Mouse (Mus musculus) hindbrain, embryonic 12.5 days (tissue): Measurements from ENCODE around the gene Eed. TPM values are rescaled to one million over a fixed set of nuclear protein-coding genes. Genes with fewer than 3 reads are reported as not detected.
"Not testable (repeated sequence)": the region's sequence is repeated elsewhere in the genome, so short reads cannot be mapped to it uniquely, and the experiment has no call there.

Source experiments
- ATAC-seq: fragments of 200-750 bp; cut with Nextera tagmentation; 2 replicates; pipeline ENCODE4 v1.8.0; 2017; ENCODE audit warnings: moderate TSS enrichment; ENCODE audit not compliant: low FRiP score
- H3K27ac ChIP-seq: fragments of 300-500 bp; sonication (generic); 2 replicates; pipeline ENCODE4 v1.5.1; 2016; ENCODE audit warnings: mild to moderate bottlenecking
- H3K27me3 ChIP-seq: fragments of 300-500 bp; sonication (generic); 2 replicates; pipeline ENCODE4 v1.6.1; 2016; ENCODE audit warnings: mild to moderate bottlenecking
- H3K36me3 ChIP-seq: fragments of 300-500 bp; sonication (generic); 2 replicates; pipeline ENCODE4 v1.6.1; 2016; ENCODE audit warnings: mild to moderate bottlenecking
- H3K4me1 ChIP-seq: fragments of 300-500 bp; sonication (generic); 2 replicates; pipeline ENCODE4 v1.6.1; 2016
- H3K4me2 ChIP-seq: fragments of 300-500 bp; sonication (generic); replicated peaks from 2 replicates; pipeline ENCODE4 v1.6.1; 2016; ENCODE audit warnings: mild to moderate bottlenecking
- H3K4me3 ChIP-seq: fragments of 300-500 bp; sonication (generic); 2 replicates; pipeline ENCODE4 v1.5.1; 2016; ENCODE audit warnings: mild to moderate bottlenecking
- H3K9ac ChIP-seq: fragments of 300-500 bp; sonication (generic); 2 replicates; pipeline ENCODE4 v1.6.1; 2016; ENCODE audit warnings: mild to moderate bottlenecking, moderate library complexity
- H3K9me3 ChIP-seq: fragments of 300-500 bp; sonication (generic); replicated peaks from 2 replicates; pipeline ENCODE4 v1.6.1; 2016; ENCODE audit warnings: mild to moderate bottlenecking
- WGBS: fragments of 180-500 bp; shearing (Covaris S2); methylation state at CpG from one replicate; pipeline ENCODE4 v1.1.7; 2016; 5-methylcytosine and 5-hydroxymethylcytosine counted together
- polyA plus RNA-seq: library from polyadenylated mRNA; unstranded; fragments of >200 nt; fragmentation: Nextera tagmentation; extraction: Ambion mirVana; gene quantifications from 2 replicates; pipeline ENCODE4 v1.2.1, GENCODE M21; 2016

The Eed gene
- polyA plus RNA-seq, 1 experiment from 2014 or later, result 69.7 TPM

- Histone ChIP-seq H3K4me1 (no peaks in the 10 kb centered on the region), H3K27me3 (no peaks in the 10 kb centered on the region), H3K4me2 (no peak overlapping the region), H3K36me3 (no peaks in the 10 kb centered on the region), H3K27ac (no peak overlapping the region), H3K9ac (no peak overlapping the region), H3K4me3 (no peak overlapping the region), H3K9me3 (no peaks in the 10 kb centered on the region)
- 91% methylated on average over 3 of the region's 3 CpGs for WGBS
- ATAC-seq, result no peak
Observed at GRCm38 (mm10) chr7:90004781-90005180, 24.0 kb upstream of the Eed start.

DNA sequence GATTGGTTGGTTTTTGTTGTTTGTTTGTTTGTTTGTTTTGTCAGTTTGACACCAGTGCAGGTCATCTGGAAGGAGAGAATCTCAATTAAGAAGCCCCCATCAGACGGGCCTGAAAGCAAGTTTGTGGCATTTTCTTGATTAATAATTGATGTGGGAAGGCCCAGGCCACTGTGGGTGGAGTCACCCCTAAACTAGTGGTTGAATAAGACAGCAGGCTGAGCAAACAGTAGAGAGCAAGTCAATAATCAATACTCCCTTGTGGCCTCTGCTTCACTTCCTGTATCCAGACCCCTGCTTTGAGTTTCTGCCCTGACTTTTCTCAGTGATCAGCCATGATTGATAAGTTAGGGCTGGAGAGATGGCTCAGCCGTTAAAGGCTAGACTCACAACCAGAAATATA lies 21.6 kb upstream of the Eed start:
- no peaks in the 10 kb centered on the region for H3K4me1 ChIP-seq

GRCm38 (mm10) chr7:89999491-89999890 lies 18.7 kb upstream of the Eed start:
- no peak overlapping the region for H3K4me2 ChIP-seq
- no peaks in the 10 kb centered on the region for H3K4me1 ChIP-seq
- H3K27me3 ChIP-seq, result no peaks in the 10 kb centered on the region
- H3K9ac ChIP-seq, result no peak overlapping the region
- H3K4me3 ChIP-seq, result no peak overlapping the region
- ATAC-seq, result no peak
- no peaks in the 10 kb centered on the region for H3K9me3 ChIP-seq
- no peak overlapping the region for H3K27ac ChIP-seq
- no peaks in the 10 kb centered on the region for H3K36me3 ChIP-seq
- WGBS, result 91% methylated on average over 5 of the region's 5 CpGs

More for the DNA sequence above, 21.6 kb upstream of the Eed start:
- Histone ChIP-seq H3K4me2 (no peak overlapping the region), H3K9me3 (no peaks in the 10 kb centered on the region), H3K27me3 (no peaks in the 10 kb centered on the region), H3K9ac (no peak overlapping the region), H3K36me3 (no peaks in the 10 kb centered on the region), H3K27ac (no peak overlapping the region), H3K4me3 (no peak overlapping the region)
- WGBS, result 72% methylated on average over 2 of the region's 2 CpGs
- no peak for ATAC-seq

GRCm38 (mm10) chr7:89998624-89999006 lies 17.8 kb upstream of the Eed start:
- WGBS, result 79% methylated on average over 2 of the region's 2 CpGs
- Histone ChIP-seq H3K4me3 (no peak overlapping the region), H3K9me3 (no peaks in the 10 kb centered on the region), H3K27me3 (no peaks in the 10 kb centered on the region), H3K4me1 (no peaks in the 10 kb centered on the region), H3K27ac (no peak overlapping the region), H3K9ac (no peak overlapping the region), H3K36me3 (no peaks in the 10 kb centered on the region), H3K4me2 (no peak overlapping the region)
- ATAC-seq, result no peak

- Histone ChIP-seq H3K4me2 (peak overlapping the region; percentile 32; the same call in 1 of the 2 replicates), H3K27ac (no peak overlapping the region)
- peak; percentile 63 for ATAC-seq
Observed at GRCm38 (mm10) chr7:89998006-89998623, 17.3 kb upstream of the Eed start.

GRCm38 (mm10) chr7:89997526-89997925 lies 16.7 kb upstream of the Eed start:
- WGBS, result 26% methylated on average over 5 of the region's 5 CpGs
- ATAC-seq, result not testable (repeated sequence)

More at GRCm38 (mm10) chr7:89998006-89998623, 17.3 kb upstream of the Eed start:
- Histone ChIP-seq H3K4me1 (no peaks in the 10 kb centered on the region), H3K9me3 (no peaks in the 10 kb centered on the region), H3K9ac (no peak overlapping the region), H3K36me3 (no peaks in the 10 kb centered on the region), H3K27me3 (no peaks in the 10 kb centered on the region), H3K4me3 (no peak overlapping the region)
- 16% methylated on average over 10 of the region's 10 CpGs for WGBS

GRCm38 (mm10) chr7:89993091-89993490 lies 12.3 kb upstream of the Eed start:
- 92% methylated on average over 1 of the region's 1 CpGs for WGBS
- H3K27ac ChIP-seq, result no peak overlapping the region

More at GRCm38 (mm10) chr7:89997526-89997925, 16.7 kb upstream of the Eed start:
- H3K9ac ChIP-seq, H3K9me3 ChIP-seq, H3K36me3 ChIP-seq, H3K27ac ChIP-seq, H3K4me3 ChIP-seq, H3K4me2 ChIP-seq, H3K4me1 ChIP-seq, H3K27me3 ChIP-seq: not testable (repeated sequence)

GRCm38 (mm10) chr7:89984421-89984820 lies 3.6 kb upstream of the Eed start:
- Histone ChIP-seq H3K4me3 (no peak overlapping the region), H3K4me2 (no peak overlapping the region)
- ATAC-seq, result no peak

More at GRCm38 (mm10) chr7:89993091-89993490, 12.3 kb upstream of the Eed start:
- Histone ChIP-seq H3K4me2 (no peak overlapping the region), H3K36me3 (no peaks in the 10 kb centered on the region), H3K4me3 (no peak overlapping the region), H3K9me3 (no peaks in the 10 kb centered on the region), H3K9ac (no peak overlapping the region), H3K4me1 (no peaks in the 10 kb centered on the region), H3K27me3 (no peaks in the 10 kb centered on the region)
- no peak for ATAC-seq

DNA sequence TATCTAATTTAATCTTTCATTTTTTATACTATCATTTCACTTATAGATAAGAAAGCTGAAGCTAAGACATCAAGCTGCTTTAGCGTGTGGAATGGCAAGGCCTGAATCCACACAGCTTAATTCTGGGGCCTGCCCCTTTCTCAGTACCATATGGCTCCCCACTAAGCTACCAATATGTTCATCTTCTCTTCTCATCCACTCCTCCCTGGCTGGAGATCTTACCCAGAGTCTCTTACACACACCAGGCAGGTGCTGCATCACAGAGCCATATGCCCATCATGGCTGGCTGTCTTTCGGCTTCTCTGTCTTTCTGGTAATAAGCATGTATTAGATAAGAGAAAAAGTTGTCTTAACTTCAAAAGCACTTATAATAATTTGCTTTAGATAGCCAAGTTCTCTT lies 2.7 kb upstream of the Eed start:
- ATAC-seq, result no peak

More at GRCm38 (mm10) chr7:89984421-89984820, 3.6 kb upstream of the Eed start:
- Histone ChIP-seq H3K4me1 (peaks cover 6% of the 10 kb centered on the region; the same call in 1 of the 2 replicates), H3K27ac (no peak overlapping the region), H3K27me3 (no peaks in the 10 kb centered on the region), H3K9me3 (no peaks in the 10 kb centered on the region), H3K36me3 (no peaks in the 10 kb centered on the region), H3K9ac (no peak overlapping the region)

GRCm38 (mm10) chr7:89981557-89981956 lies 774 bp upstream of the Eed start:
- Histone ChIP-seq H3K4me1 (peaks cover 14% of the 10 kb centered on the region), H3K36me3 (peaks cover 4% of the 10 kb centered on the region; the same call in 1 of the 2 replicates), H3K9ac (peak overlapping the region; percentile 80), H3K9me3 (no peaks in the 10 kb centered on the region), H3K4me3 (peak overlapping the region; percentile 67), H3K27ac (peak overlapping the region; percentile 99), H3K4me2 (peak overlapping the region; percentile 58), H3K27me3 (no peaks in the 10 kb centered on the region)
- peak; percentile 49 for ATAC-seq
- WGBS, result 21% methylated on average over 10 of the region's 10 CpGs

More for the DNA sequence above, 2.7 kb upstream of the Eed start:
- H3K9ac ChIP-seq, result no peak overlapping the region
- H3K27ac ChIP-seq, result no peak overlapping the region
- no peak overlapping the region for H3K4me3 ChIP-seq
- no peak overlapping the region for H3K4me2 ChIP-seq
- H3K9me3 ChIP-seq, result no peaks in the 10 kb centered on the region
- no peaks in the 10 kb centered on the region for H3K27me3 ChIP-seq
- H3K36me3 ChIP-seq, result no peaks in the 10 kb centered on the region
- 90% methylated on average over 2 of the region's 2 CpGs for WGBS
- peaks cover 13% of the 10 kb centered on the region for H3K4me1 ChIP-seq

DNA sequence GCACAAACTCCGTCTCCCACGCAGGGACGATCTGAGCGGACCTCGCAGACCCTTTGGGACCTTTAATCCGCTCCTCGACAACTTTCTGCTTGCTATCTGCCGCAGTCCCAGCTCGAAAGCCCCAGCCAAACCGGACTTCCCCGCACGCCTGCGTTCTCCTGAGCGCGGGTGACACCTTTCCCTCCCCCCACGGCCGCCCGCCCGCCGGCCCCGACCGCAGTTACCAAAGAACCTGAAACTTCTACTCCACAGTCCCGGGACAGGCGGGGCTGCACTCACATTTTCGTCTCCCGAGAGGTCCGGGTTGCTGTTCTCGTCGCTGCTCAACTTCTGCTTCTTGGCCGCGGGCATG lies 674 bp downstream of the Eed start:
- Histone ChIP-seq H3K27ac (peak overlapping the region; percentile 99), H3K4me3 (peak overlapping the region; percentile 67), H3K36me3 (peaks cover 13% of the 10 kb centered on the region), H3K4me2 (peak overlapping the region; percentile 58), H3K9ac (peak overlapping the region; percentile 80), H3K27me3 (no peaks in the 10 kb centered on the region), H3K4me1 (peaks cover 14% of the 10 kb centered on the region), H3K9me3 (no peaks in the 10 kb centered on the region)
- WGBS, result under 1% methylated on average over 31 of the region's 31 CpGs
- no peak for ATAC-seq

GRCm38 (mm10) chr7:89979432-89980130 lies 1.2 kb downstream of the Eed start:
- Histone ChIP-seq H3K4me3 (peak overlapping the region; percentile 67), H3K4me2 (peak overlapping the region; percentile 58), H3K27me3 (no peaks in the 10 kb centered on the region), H3K9me3 (no peaks in the 10 kb centered on the region), H3K4me1 (peaks cover 14% of the 10 kb centered on the region), H3K9ac (peak overlapping the region; percentile 80), H3K27ac (peak overlapping the region; percentile 99; the same call in 1 of the 2 replicates), H3K36me3 (peaks cover 13% of the 10 kb centered on the region)
- no peak for ATAC-seq
- WGBS, result 6% methylated on average over 23 of the region's 23 CpGs

- Histone ChIP-seq H3K4me2 (no peak overlapping the region), H3K27ac (no peak overlapping the region), H3K9ac (no peak overlapping the region), H3K9me3 (no peaks in the 10 kb centered on the region), H3K27me3 (no peaks in the 10 kb centered on the region), H3K4me3 (no peak overlapping the region), H3K36me3 (peaks cover 22% of the 10 kb centered on the region), H3K4me1 (peaks cover 12% of the 10 kb centered on the region)
- no peak for ATAC-seq
- WGBS, result 96% methylated on average over 7 of the region's 7 CpGs
Observed at GRCm38 (mm10) chr7:89976796-89977195, 4.0 kb downstream of the Eed start.
